Mouse (Mus musculus) MEL (cell line): ENCODE results near the gene Mipol1. TPM values are rescaled to one million over a fixed set of nuclear protein-coding genes. Genes with fewer than 3 reads are reported as not detected.
A peak's percentile ranks its signal among the peaks of the same experiment; 100 is the strongest.

ENCODE experiments used
- DNase-seq: peaks from one replicate; pipeline ENCODE4 v3.0.0; 2011; ENCODE audit warnings: low read depth, low spot score
- H3K27ac ChIP-seq: 2 replicates; pipeline ENCODE4 v1.5.1; 2012; ENCODE audit warnings: low read depth, mild to moderate bottlenecking, control low read depth, low read length, moderate library complexity; ENCODE audit not compliant: control insufficient read depth
- H3K27me3 ChIP-seq, 2 experiments: fragments of 150-350 bp in 1 of 2; sonication (generic) in 1 of 2; 2 replicates each; pipeline ENCODE4 v1.6.1; 2012; ENCODE audit warnings: low read length in 2 of 2, mild to moderate bottlenecking in 2 of 2, improper control_type of control experiment in 1 of 2, moderate library complexity in 1 of 2; ENCODE audit not compliant: insufficient read depth in 2 of 2, control insufficient read depth in 1 of 2
- H3K36me3 ChIP-seq, 2 experiments: 2 replicates each; pipeline ENCODE4 v1.6.1; 2012 to 2014; ENCODE audit warnings: low read length in 2 of 2, improper control_type of control experiment in 1 of 2, inconsistent platforms in 1 of 2, mild to moderate bottlenecking in 1 of 2; ENCODE audit not compliant: insufficient read depth in 2 of 2, control insufficient read depth in 1 of 2
- H3K4me1 ChIP-seq, 2 experiments: fragments of 150-350 bp in 1 of 2; sonication (generic) in 1 of 2; 2 replicates each; pipeline ENCODE4 v1.6.1; 2012; ENCODE audit warnings: low read length in 2 of 2, improper control_type of control experiment in 1 of 2, mild to moderate bottlenecking in 1 of 2; ENCODE audit not compliant: insufficient read depth in 2 of 2, control insufficient read depth in 1 of 2
- H3K4me3 ChIP-seq, 2 experiments: fragments of 150-350 bp in 1 of 2; sonication (generic) in 1 of 2; 2 replicates each; pipeline ENCODE4 v1.5.1; 2012; ENCODE audit warnings: low read depth in 2 of 2, low read length in 2 of 2, mild to moderate bottlenecking in 2 of 2, moderate library complexity in 2 of 2, control low read depth in 1 of 2, improper control_type of control experiment in 1 of 2; ENCODE audit not compliant: control insufficient read depth in 1 of 2, insufficient read depth in 1 of 2
- H3K79me2 ChIP-seq: 2 replicates; pipeline ENCODE4 v1.6.1; 2012; ENCODE audit warnings: mild to moderate bottlenecking, low read length, moderate library complexity; ENCODE audit not compliant: control insufficient read depth, poor library complexity, insufficient read depth
- H3K9ac ChIP-seq: 2 replicates; pipeline ENCODE4 v1.6.1; 2012; ENCODE audit warnings: low read depth, mild to moderate bottlenecking, control low read depth, low read length, moderate library complexity; ENCODE audit not compliant: control insufficient read depth, poor library complexity, severe bottlenecking
- H3K9me3 ChIP-seq: fragments of 150-350 bp; sonication (generic); replicated peaks from 2 replicates; pipeline ENCODE4 v1.6.1; 2012; ENCODE audit warnings: mild to moderate bottlenecking, low read length, improper control_type of control experiment, moderate library complexity; ENCODE audit not compliant: insufficient read depth
- BHLHE40 ChIP-seq: IDR thresholded peaks from 2 replicates; pipeline ENCODE4 v1.6.1; 2012; ENCODE audit warnings: low read depth, mild to moderate bottlenecking, inconsistent platforms, low read length, improper control_type of control experiment, borderline replicate concordance
- CHD1 ChIP-seq: IDR thresholded peaks from 2 replicates; pipeline ENCODE4 v1.6.1; 2012; ENCODE audit warnings: low read depth, mild to moderate bottlenecking, inconsistent platforms, low read length, improper control_type of control experiment
- CHD2 ChIP-seq: IDR thresholded peaks from 2 replicates; pipeline ENCODE4 v1.6.1; 2011; ENCODE audit warnings: low read length, improper control_type of control experiment
- E2F4 ChIP-seq: IDR thresholded peaks from 2 replicates; pipeline ENCODE4 v1.6.1; 2011; ENCODE audit warnings: low read depth, low read length, improper control_type of control experiment, borderline replicate concordance
- ELF1 ChIP-seq: IDR thresholded peaks from 2 replicates; pipeline ENCODE4 v1.6.1; 2014; ENCODE audit warnings: low read depth, mild to moderate bottlenecking, inconsistent platforms, low read length, improper control_type of control experiment, moderate library complexity
- EP300 ChIP-seq, 2 experiments: IDR thresholded peaks; 2 replicates each; pipeline ENCODE4 v1.6.1; 2011; ENCODE audit warnings: improper control_type of control experiment in 2 of 2, low read length in 2 of 2, low read depth in 1 of 2, mild to moderate bottlenecking in 1 of 2
- ETS1 ChIP-seq: IDR thresholded peaks from 2 replicates; pipeline ENCODE4 v1.6.1; 2012; ENCODE audit warnings: low read depth, mild to moderate bottlenecking, inconsistent platforms, low read length, improper control_type of control experiment, moderate library complexity
- GABPA ChIP-seq: IDR thresholded peaks from 2 replicates; pipeline ENCODE4 v1.6.1; 2012; ENCODE audit warnings: low read depth, mild to moderate bottlenecking, inconsistent platforms, low read length, improper control_type of control experiment, moderate library complexity
- GATA1 ChIP-seq: IDR thresholded peaks from 2 replicates; pipeline ENCODE4 v1.6.1; 2011; ENCODE audit warnings: low read depth, low read length, improper control_type of control experiment
- HCFC1 ChIP-seq: IDR thresholded peaks from 2 replicates; pipeline ENCODE4 v1.6.1; 2012; ENCODE audit warnings: low read depth, mild to moderate bottlenecking, inconsistent platforms, low read length, improper control_type of control experiment, moderate library complexity
- JUND ChIP-seq: IDR thresholded peaks from 2 replicates; pipeline ENCODE4 v1.6.1; 2011; ENCODE audit warnings: low read depth, mild to moderate bottlenecking, improper control_type of control experiment, low read length
- KAT2A ChIP-seq: conservative IDR thresholded peaks from 2 replicates; pipeline ENCODE4 v1.6.1; 2012; ENCODE audit warnings: low read depth, low read length, improper control_type of control experiment, inconsistent platforms
- MAFK ChIP-seq: IDR thresholded peaks from 2 replicates; pipeline ENCODE4 v1.6.1; 2011; ENCODE audit warnings: low read depth, mild to moderate bottlenecking, low read length, improper control_type of control experiment, borderline replicate concordance
- MAX ChIP-seq: IDR thresholded peaks from 2 replicates; pipeline ENCODE4 v1.6.1; 2011; ENCODE audit warnings: low read length, improper control_type of control experiment
- MAZ ChIP-seq: IDR thresholded peaks from 2 replicates; pipeline ENCODE4 v1.6.1; 2012; ENCODE audit warnings: low read depth, mild to moderate bottlenecking, inconsistent platforms, low read length, improper control_type of control experiment
- MEF2A ChIP-seq: IDR thresholded peaks from 2 replicates; pipeline ENCODE4 v1.6.1; 2014; ENCODE audit warnings: low read depth, mild to moderate bottlenecking, inconsistent platforms, low read length, improper control_type of control experiment; ENCODE audit not compliant: poor library complexity, insufficient replicate concordance, severe bottlenecking; ENCODE audit errors: extremely low read depth
- MXI1 ChIP-seq: IDR thresholded peaks from 2 replicates; pipeline ENCODE4 v1.6.1; 2011; ENCODE audit warnings: mild to moderate bottlenecking, low read depth, low read length, improper control_type of control experiment
- MYB ChIP-seq: IDR thresholded peaks from 2 replicates; pipeline ENCODE4 v1.6.1; 2011; ENCODE audit warnings: mild to moderate bottlenecking, low read depth, low read length, improper control_type of control experiment
- MYC ChIP-seq: IDR thresholded peaks from 2 replicates; pipeline ENCODE4 v1.6.1; 2011; ENCODE audit warnings: low read depth, mild to moderate bottlenecking, low read length, improper control_type of control experiment, moderate library complexity
- NELFE ChIP-seq: IDR thresholded peaks from 2 replicates; pipeline ENCODE4 v1.6.1; 2011; ENCODE audit warnings: low read depth, low read length, improper control_type of control experiment
- POLR2A ChIP-seq, 2 experiments: IDR thresholded peaks; 2 replicates each; pipeline ENCODE4 v1.6.1; 2011 to 2012; ENCODE audit warnings: low read length in 2 of 2, mild to moderate bottlenecking in 2 of 2, control low read depth in 1 of 2, improper control_type of control experiment in 1 of 2, low read depth in 1 of 2, moderate library complexity in 1 of 2; ENCODE audit not compliant: control insufficient read depth in 1 of 2, insufficient read depth in 1 of 2, poor library complexity in 1 of 2
- POLR2AphosphoS2 ChIP-seq: IDR thresholded peaks from 2 replicates; pipeline ENCODE4 v1.6.1; 2011; ENCODE audit warnings: low read length, improper control_type of control experiment
- POLR2AphosphoS5 ChIP-seq: IDR thresholded peaks from 2 replicates; pipeline ENCODE4 v1.6.1; 2012; ENCODE audit warnings: low read depth, borderline replicate concordance, mild to moderate bottlenecking, inconsistent platforms, low read length, moderate library complexity, mixed read lengths
- RAD21 ChIP-seq: IDR thresholded peaks from 2 replicates; pipeline ENCODE4 v1.6.1; 2011; ENCODE audit warnings: mild to moderate bottlenecking, low read depth, low read length, improper control_type of control experiment
- RCOR1 ChIP-seq: IDR thresholded peaks from 2 replicates; pipeline ENCODE4 v1.6.1; 2012; ENCODE audit warnings: low read depth, mild to moderate bottlenecking, inconsistent platforms, low read length, improper control_type of control experiment
- SIN3A ChIP-seq: IDR thresholded peaks from 2 replicates; pipeline ENCODE4 v1.6.1; 2012; ENCODE audit warnings: low read length, improper control_type of control experiment, inconsistent platforms
- SMC3 ChIP-seq: IDR thresholded peaks from 2 replicates; pipeline ENCODE4 v1.6.1; 2011; ENCODE audit warnings: low read depth, low read length, improper control_type of control experiment
- TBP ChIP-seq: IDR thresholded peaks from 2 replicates; pipeline ENCODE4 v1.8.0; 2011; ENCODE audit warnings: low read depth, low read length, improper control_type of control experiment
- TCF12 ChIP-seq: IDR thresholded peaks from 2 replicates; pipeline ENCODE4 v1.6.1; 2014; ENCODE audit warnings: low read depth, mild to moderate bottlenecking, inconsistent platforms, low read length, improper control_type of control experiment, moderate library complexity
- UBTF ChIP-seq: IDR thresholded peaks from 2 replicates; pipeline ENCODE4 v1.6.1; 2012; ENCODE audit warnings: low read depth, mild to moderate bottlenecking, inconsistent platforms, low read length, improper control_type of control experiment, moderate library complexity, borderline replicate concordance; ENCODE audit not compliant: insufficient read depth
- USF1 ChIP-seq: IDR thresholded peaks from 2 replicates; pipeline ENCODE4 v1.6.1; 2014; ENCODE audit warnings: low read depth, mild to moderate bottlenecking, inconsistent platforms, low read length, improper control_type of control experiment, moderate library complexity
- USF2 ChIP-seq, 2 experiments: IDR thresholded peaks; 2 replicates each; pipeline ENCODE4 v1.6.1; 2011 to 2012; ENCODE audit warnings: improper control_type of control experiment in 2 of 2, low read length in 2 of 2, borderline replicate concordance in 1 of 2, inconsistent platforms in 1 of 2, low read depth in 1 of 2, mild to moderate bottlenecking in 1 of 2; ENCODE audit not compliant: insufficient read depth in 1 of 2
- ZC3H11A ChIP-seq: IDR thresholded peaks from 2 replicates; pipeline ENCODE4 v1.6.1; 2012; ENCODE audit warnings: low read depth, mild to moderate bottlenecking, inconsistent platforms, low read length, improper control_type of control experiment
- ZKSCAN1 ChIP-seq: IDR thresholded peaks from 2 replicates; pipeline ENCODE4 v1.6.1; 2012; ENCODE audit warnings: low read depth, mild to moderate bottlenecking, inconsistent platforms, low read length, improper control_type of control experiment, moderate library complexity
- ZMIZ1 ChIP-seq: IDR thresholded peaks from 2 replicates; pipeline ENCODE4 v1.6.1; 2012; ENCODE audit warnings: low read depth, mild to moderate bottlenecking, inconsistent platforms, low read length, improper control_type of control experiment, moderate library complexity
- ZNF384 ChIP-seq: IDR thresholded peaks from 2 replicates; pipeline ENCODE4 v1.6.1; 2012; ENCODE audit warnings: low read depth, mild to moderate bottlenecking, inconsistent platforms, low read length, improper control_type of control experiment
- polyA plus RNA-seq, 2 experiments: library from polyadenylated mRNA; stranded (reverse) in 1 of 2; unstranded in 1 of 2; fragments of >175 nt in 1 of 2; fragments of >200 nt in 1 of 2; gene quantifications; 2 replicates each; pipeline versions ENCODE4 v1.2.1 to v1.2.4; 2012; ENCODE audit warnings: low replicate concordance in 2 of 2, low read depth in 1 of 2; ENCODE audit not compliant: insufficient read length in 2 of 2, insufficient read depth in 1 of 2, missing spikeins in 1 of 2
- total RNA-seq: library from RNA; depleted of rRNA; stranded (reverse); fragments of 300-350 nt; gene quantifications from 2 replicates; pipeline ENCODE4 v1.2.3, GENCODE M21; 2012; rRNA removed

Mipol1 gene
- 4.0 and 4.4 TPM in 2 replicates for total RNA-seq
- 1 to 10 TPM in 1 of 2 experiments, not detected in 1; 8.3 TPM for polyA plus RNA-seq

DNA sequence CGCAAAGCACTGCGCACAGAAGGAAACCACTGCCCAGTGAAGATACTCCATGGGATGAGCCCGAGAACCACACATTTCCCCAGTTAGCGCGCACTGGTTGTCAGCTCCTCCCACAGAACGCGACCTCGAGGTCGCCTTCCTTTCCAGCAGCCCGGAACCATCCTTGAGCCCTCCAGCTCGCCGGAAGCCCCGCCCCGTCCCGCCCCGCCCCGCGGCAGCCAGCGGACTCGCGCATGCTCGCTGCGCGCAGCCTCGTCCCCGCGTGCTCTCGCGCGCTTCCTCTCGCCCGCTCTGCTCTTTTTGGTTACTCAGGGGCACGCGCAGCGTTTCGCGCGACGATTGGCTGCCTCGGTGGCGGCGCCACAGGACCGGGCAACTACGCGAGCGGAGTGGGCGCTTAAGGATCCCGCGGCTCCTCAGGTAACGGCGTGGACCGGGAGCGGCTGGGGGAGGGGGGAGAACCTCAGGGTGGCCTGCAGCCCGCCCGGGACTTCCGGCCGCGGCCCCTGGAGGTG, at the start of gene Mipol1, which contains the start of gene Prps1l3:
Mipol1 (plus strand) TSS at position 236 of the 515 bp plus-strand sequence.
Prps1l3 (plus strand) TSS at position 221 of the 515 bp plus-strand sequence.
- Histone ChIP-seq H3K9me3 (no peaks in the 10 kb centered on the region), H3K36me3 (peaks cover 6 to 18% of the 10 kb centered on the region in 2 experiments), H3K4me1 (peaks cover 9 to 18% of the 10 kb centered on the region in 2 experiments), H3K27me3 (no peaks in the 10 kb centered on the region), H3K79me2 (peaks cover 36% of the 10 kb centered on the region), H3K9ac (peak within 1 kb of the TSS; percentile 94), H3K4me3 (peak within 1 kb of the TSS; percentile 95 to 98), H3K27ac (peak within 1 kb of the TSS; percentile 98)
- DNase-seq, result peak; percentile 96
- TF ChIP-seq CHD1 (no peak), TCF12 (peak; percentile 41), UBTF (no peak), E2F4 (no peak), JUND (no peak), NELFE (peak; percentile 90), HCFC1 (peak; percentile 68; the same call in 1 of the 2 replicates), BHLHE40 (no peak), MXI1 (peak; percentile 80), ZNF384 (no peak), ZC3H11A (no peak), USF2 (IDR thresholded peaks at IDR 0.05; ENCODE audit: borderline replicate concordance in 1 of 2, insufficient read depth in 1 of 2, low read depth in 1 of 2, low read length in 2 of 2) (no peak), ELF1 (peak; percentile 66; the same call in 1 of the 2 replicates), MAFK (no peak), POLR2AphosphoS5 (no peak; the same call in 1 of the 2 replicates), MAZ (peak; percentile 56; the same call in 1 of the 2 replicates), ETS1 (no peak), MEF2A (no peak), ZKSCAN1 (no peak), SMC3 (no peak), RAD21 (no peak), MYC (0 out of 2 replicates have a peak, but pooled peaks have one; percentile 60), POLR2AphosphoS2 (peak; percentile 91), EP300 (IDR thresholded peaks at IDR 0.05; ENCODE audit: low read depth in 1 of 2, low read length in 2 of 2) (no peak), GABPA (no peak), POLR2A (IDR thresholded peaks at IDR 0.05; ENCODE audit: control insufficient read depth in 1 of 2, insufficient read depth in 1 of 2, low read depth in 1 of 2, low read length in 2 of 2, poor library complexity in 1 of 2) (peak; percentile 85 to 92), SIN3A (peak; percentile 59; the same call in 1 of the 2 replicates), CHD2 (peak; percentile 48), MAX (peak; percentile 93), GATA1 (no peak), ZMIZ1 (peak; percentile 87), TBP (peak; percentile 80), KAT2A (no peak; the same call in 1 of the 2 replicates), USF1 (peak; percentile 47; the same call in 1 of the 2 replicates), MYB (no peak), RCOR1 (no peak)
